17 mouse cellular contexts compared by ENCODE assay signal in the genomic region with DNA sequence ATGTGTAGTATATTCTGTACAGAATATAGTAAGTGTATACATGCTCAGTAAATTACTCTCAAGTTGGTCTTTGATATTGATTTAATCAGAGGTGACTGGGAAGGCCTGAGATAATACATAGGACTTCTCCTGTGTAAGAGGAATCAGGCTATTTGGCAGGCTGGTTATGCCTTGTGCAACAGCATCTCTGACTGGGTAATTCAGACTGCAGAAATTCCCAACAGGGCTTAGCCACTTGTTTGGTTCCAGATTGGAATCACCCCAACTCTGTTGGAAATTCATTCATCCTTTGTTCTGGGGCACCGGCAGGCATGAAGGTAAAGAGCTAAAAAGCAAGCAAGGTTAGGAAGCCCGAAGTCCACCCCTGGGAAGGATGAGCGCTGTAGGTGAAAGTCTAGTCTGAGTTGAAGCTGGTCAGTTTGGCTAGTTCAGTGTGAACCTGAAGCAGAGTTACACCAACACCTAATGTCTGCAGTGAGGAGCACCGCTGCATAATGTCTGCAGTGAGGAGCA. TPM values are rescaled to one million over a fixed set of nuclear protein-coding genes. Genes with fewer than 3 reads are reported as not detected.
"Had no signal": no experiment of that assay in that cellular context is flagged by ENCODE, and none has a peak within 500 bp of the region (broad histone marks: within the 10 kb centered on the region; RNA-seq: fewer than 3 reads in every experiment).

No protein-coding gene starts in this region.

- H3K4me1 ChIP-seq: liver, embryonic 12.5 days had no signal

- ATAC-seq: liver, embryonic 12.5 days had no signal

- H3K4me2 ChIP-seq: limb, embryonic 13.5 days; liver, embryonic 12.5 days; lung, embryonic 15.5 days; neural tube, embryonic 15.5 days had no signal

- H3K27me3 ChIP-seq: limb, embryonic 13.5 days; liver, embryonic 12.5 days; lung, embryonic 15.5 days; neural tube, embryonic 15.5 days had no signal

- H3K9ac ChIP-seq: limb, embryonic 13.5 days; liver, embryonic 12.5 days; lung, embryonic 15.5 days; neural tube, embryonic 15.5 days had no signal

- H3K9me3 ChIP-seq: limb, embryonic 13.5 days; liver, embryonic 12.5 days; lung, embryonic 15.5 days; neural tube, embryonic 15.5 days had no signal

- H3K27ac ChIP-seq: kidney, postnatal 0 days; liver, embryonic 12.5 days; lung, embryonic 15.5 days; neural tube, embryonic 15.5 days had no signal

- H3K4me3 ChIP-seq: limb, embryonic 13.5 days; liver, embryonic 12.5 days; lung, embryonic 15.5 days; myocyte; neural tube, embryonic 15.5 days had no signal

- H3K36me3 ChIP-seq: limb, embryonic 13.5 days; liver, embryonic 12.5 days; lung, embryonic 15.5 days; neural tube, embryonic 15.5 days had no signal

- DNase-seq: kidney, adult 9 months; kidney, postnatal 36 days; left cerebral cortex, postnatal 4 days; lung, postnatal 14 days; midbrain, embryonic 14.5 days; right cerebral cortex, adult 18-20 months; right cerebral cortex, postnatal 25 days; thymus, adult 2 months; thymus, postnatal 25 days had no signal

RNA-seq across cellular contexts. Expression of a gene that starts 43.7 kb away (rescaled TPM):
- polyA plus RNA-seq: kidney, postnatal 0 days; limb, embryonic 13.5 days; liver, embryonic 12.5 days; liver, embryonic 16.5 days; myocyte; urinary bladder, adult 2 months had no signal
